Mouse (Mus musculus) forebrain, embryonic 16.5 days (tissue): ENCODE measurements around the gene Hoxa4. TPM values are rescaled to one million over a fixed set of nuclear protein-coding genes. Genes with fewer than 3 reads are reported as not detected.
A peak's percentile ranks its signal among the peaks of the same experiment; 100 is the strongest.

ENCODE experiments used
- ATAC-seq: fragments of 200-750 bp; cut with Nextera tagmentation; 2 replicates; pipeline ENCODE4 v1.8.0; 2017; ENCODE audit warnings: mild to moderate bottlenecking, moderate library complexity
- H3K27ac ChIP-seq: fragments of 300-500 bp; sonication (generic); 2 replicates; pipeline ENCODE4 v1.5.1; 2014; ENCODE audit warnings: low read length, control low read depth
- H3K27me3 ChIP-seq: fragments of 300-500 bp; sonication (generic); replicated peaks from 2 replicates; pipeline ENCODE4 v1.6.1; 2014; ENCODE audit warnings: low read length; ENCODE audit not compliant: control insufficient read depth, insufficient read depth
- H3K36me3 ChIP-seq: fragments of 300-500 bp; sonication (generic); 2 replicates; pipeline ENCODE4 v1.6.1; 2014; ENCODE audit not compliant: control insufficient read depth, insufficient read depth
- H3K4me1 ChIP-seq: fragments of 300-500 bp; sonication (generic); replicated peaks from 2 replicates; pipeline ENCODE4 v1.6.1; 2014; ENCODE audit warnings: low read length; ENCODE audit not compliant: control insufficient read depth, insufficient read depth
- H3K4me2 ChIP-seq: fragments of 300-500 bp; sonication (generic); 2 replicates; pipeline ENCODE4 v1.6.1; 2014; ENCODE audit warnings: mild to moderate bottlenecking, low read length, control low read depth
- H3K4me3 ChIP-seq: fragments of 300-500 bp; sonication (generic); replicated peaks from 2 replicates; pipeline ENCODE4 v1.5.1; 2014; ENCODE audit warnings: mild to moderate bottlenecking, low read length, control low read depth
- H3K9ac ChIP-seq: fragments of 300-500 bp; sonication (generic); replicated peaks from 2 replicates; pipeline ENCODE4 v1.6.1; 2014; ENCODE audit warnings: low read depth, low read length, control low read depth
- H3K9me3 ChIP-seq: fragments of 300-500 bp; sonication (generic); 2 replicates; pipeline ENCODE4 v1.6.1; 2016; ENCODE audit warnings: low read length; ENCODE audit not compliant: control insufficient read depth
- WGBS: fragments of 180-500 bp; shearing (Covaris S2); extraction: QIAGEN DNeasy Blood & Tissue Kit; methylation state at CpG from one replicate; pipeline ENCODE4 v1.1.7; 2014; 5-methylcytosine and 5-hydroxymethylcytosine counted together
- polyA plus RNA-seq: library from polyadenylated mRNA; unstranded; fragments of >200 nt; fragmentation: Nextera tagmentation; extraction: Ambion mirVana; gene quantifications from 2 replicates; pipeline ENCODE4 v1.2.1, GENCODE M21; 2015

Gene Hoxa4
- polyA plus RNA-seq, 1 experiment from 2014 or later = not detected

- peak; percentile 41; the same call in 1 of the 2 replicates for ATAC-seq
- peaks cover 17% of the 10 kb centered on the region for H3K4me1 ChIP-seq
- peak overlapping the region; percentile 39 for H3K4me2 ChIP-seq
- peak overlapping the region; percentile 24 for H3K4me3 ChIP-seq
- peaks cover 94% of the 10 kb centered on the region for H3K27me3 ChIP-seq
- H3K36me3 ChIP-seq = no peaks in the 10 kb centered on the region
- H3K27ac ChIP-seq = no peak overlapping the region
- H3K9me3 ChIP-seq = no peaks in the 10 kb centered on the region
- WGBS = under 1% methylated on average over 25 of the region's 25 CpGs
- no peak overlapping the region for H3K9ac ChIP-seq
These were observed 25.9 kb upstream of the Hoxa4 start for GRCm38 (mm10) chr6:52217459-52217768.

- peaks cover 15% of the 10 kb centered on the region for H3K4me1 ChIP-seq
- H3K9ac ChIP-seq = no peak overlapping the region
- peaks cover 94% of the 10 kb centered on the region for H3K27me3 ChIP-seq
- no peaks in the 10 kb centered on the region for H3K9me3 ChIP-seq
- no peak overlapping the region for H3K27ac ChIP-seq
- ATAC-seq = no peak
- no peaks in the 10 kb centered on the region for H3K36me3 ChIP-seq
- H3K4me3 ChIP-seq = peak overlapping the region; percentile 24
- peak overlapping the region; percentile 39 for H3K4me2 ChIP-seq
- 2% methylated on average over 60 of the region's 60 CpGs for WGBS
These were observed 25.3 kb upstream of the Hoxa4 start for GRCm38 (mm10) chr6:52216691-52217458.

GRCm38 (mm10) chr6:52215771-52216535, 24.4 kb upstream of the Hoxa4 start:
- Histone ChIP-seq H3K36me3 (no peaks in the 10 kb centered on the region), H3K4me1 (peaks cover 10% of the 10 kb centered on the region), H3K27me3 (peaks cover 95% of the 10 kb centered on the region), H3K4me2 (no peak overlapping the region), H3K4me3 (no peak overlapping the region), H3K27ac (no peak overlapping the region), H3K9ac (no peak overlapping the region), H3K9me3 (no peaks in the 10 kb centered on the region)
- 1% methylated on average over 30 of the region's 30 CpGs for WGBS
- ATAC-seq = no peak

- Histone ChIP-seq H3K36me3 (no peaks in the 10 kb centered on the region), H3K9ac (no peak overlapping the region), H3K4me2 (no peak overlapping the region), H3K9me3 (no peaks in the 10 kb centered on the region), H3K4me1 (peaks cover 10% of the 10 kb centered on the region), H3K4me3 (no peak overlapping the region), H3K27me3 (peaks cover 94% of the 10 kb centered on the region), H3K27ac (no peak overlapping the region)
- 17% methylated on average over 3 of the region's 3 CpGs for WGBS
- ATAC-seq = no peak
These were observed 23.5 kb upstream of the Hoxa4 start for GRCm38 (mm10) chr6:52215070-52215469.

- peaks cover 94% of the 10 kb centered on the region for H3K27me3 ChIP-seq
- no peak overlapping the region for H3K27ac ChIP-seq
- no peaks in the 10 kb centered on the region for H3K9me3 ChIP-seq
- 6% methylated on average over 5 of the region's 5 CpGs for WGBS
- H3K36me3 ChIP-seq = no peaks in the 10 kb centered on the region
- ATAC-seq = no peak
- no peak overlapping the region for H3K4me2 ChIP-seq
- peaks cover 10% of the 10 kb centered on the region for H3K4me1 ChIP-seq
- H3K4me3 ChIP-seq = no peak overlapping the region
- H3K9ac ChIP-seq = no peak overlapping the region
These were observed 22.7 kb upstream of the Hoxa4 start for GRCm38 (mm10) chr6:52214271-52214670.

- Histone ChIP-seq H3K27ac (no peak within 1 kb of the TSS), H3K27me3 (peaks cover 94% of the 10 kb centered on the region), H3K4me2 (no peak within 1 kb of the TSS), H3K36me3 (no peaks in the 10 kb centered on the region), H3K4me1 (peaks cover 10% of the 10 kb centered on the region), H3K9me3 (no peaks in the 10 kb centered on the region), H3K9ac (no peak within 1 kb of the TSS), H3K4me3 (no peak within 1 kb of the TSS)
- no peak for ATAC-seq
- 2% methylated on average over 38 of the region's 38 CpGs for WGBS
These were observed 21.8 kb upstream of the Hoxa4 start, which contains the start of the genes Hoxa3 and Gm28308 for GRCm38 (mm10) chr6:52213119-52213986. Gene Hoxa3, minus strand, starts transcription at chr6:52213336. Gene Gm28308, minus strand, starts transcription at chr6:52213339.

GRCm38 (mm10) chr6:52212556-52213118, 21.1 kb upstream of the Hoxa4 start:
- Histone ChIP-seq H3K4me2 (no peak overlapping the region), H3K9me3 (no peaks in the 10 kb centered on the region), H3K4me1 (peaks cover 10% of the 10 kb centered on the region), H3K36me3 (no peaks in the 10 kb centered on the region), H3K9ac (no peak overlapping the region), H3K27me3 (peaks cover 96% of the 10 kb centered on the region), H3K4me3 (no peak overlapping the region), H3K27ac (no peak overlapping the region)
- ATAC-seq = no peak
- WGBS = 1% methylated on average over 22 of the region's 22 CpGs

- H3K4me3 ChIP-seq = no peak overlapping the region
- peaks cover 4% of the 10 kb centered on the region for H3K4me1 ChIP-seq
- ATAC-seq = 0 out of 2 replicates have a peak, but pooled peaks have one; percentile 36
- no peaks in the 10 kb centered on the region for H3K36me3 ChIP-seq
- WGBS = 3% methylated on average over 13 of the region's 13 CpGs
- peaks cover 96% of the 10 kb centered on the region for H3K27me3 ChIP-seq
- no peak overlapping the region for H3K27ac ChIP-seq
- H3K9ac ChIP-seq = no peak overlapping the region
- no peak overlapping the region for H3K4me2 ChIP-seq
- no peaks in the 10 kb centered on the region for H3K9me3 ChIP-seq
These were observed 20.4 kb upstream of the Hoxa4 start for GRCm38 (mm10) chr6:52211961-52212360.
